In genomic region chrX:73998911-73999869, GRCm38 (mm10) we compare ENCODE assay signal across 8 mouse cellular contexts. TPM values are rescaled to one million over a fixed set of nuclear protein-coding genes. Genes with fewer than 3 reads are reported as not detected.
DNase-seq lines count a peak whose midpoint lies in the region; ATAC-seq and TF ChIP-seq lines count a peak whose summit lies in the region.

No protein-coding gene starts in this region.

- H3K27me3 ChIP-seq in heart, postnatal 0 days (ENCODE audit: control insufficient read depth, insufficient read depth, low read length) = no peaks in the 10 kb centered on the region

- no peak; the same call in 1 of the 2 replicates for TF ChIP-seq POLR2A in embryonic fibroblast, embryonic 13.5 days (IDR thresholded peaks at IDR 0.05; ENCODE audit: low read depth, low read length)

- peak; percentile 39 for DNase-seq in A20 (ENCODE audit: low read depth, low spot score)
- peak; percentile 66 for DNase-seq in Muller cell, postnatal 12 days (ENCODE audit: inconsistent ontology term)
- peak; percentile 46 for DNase-seq in heart, postnatal 0 days (ENCODE audit: low spot score)
- peak; percentile 45 for DNase-seq in layer of hippocampus, adult 9-10 months (ENCODE audit: low spot score)
- DNase-seq in lung, postnatal 10 days = peak; percentile 51
- peak; percentile 23 for DNase-seq in right cerebral cortex, postnatal 25 days
- no peak for DNase-seq in natural killer cell, adult 2 months (ENCODE audit: low spot score in 2 of 2)

- no peak overlapping the region for H3K4me2 ChIP-seq in heart, postnatal 0 days (ENCODE audit: low read depth, low read length)

- no peaks in the 10 kb centered on the region; the same call in 1 of the 2 replicates for H3K4me1 ChIP-seq in embryonic fibroblast, embryonic 13.5 days (ENCODE audit: control insufficient read depth, insufficient read depth, low read length)
- H3K4me1 ChIP-seq in heart, postnatal 0 days (ENCODE audit: control insufficient read depth, insufficient read depth) = no peaks in the 10 kb centered on the region

- H3K9me3 ChIP-seq in heart, postnatal 0 days (replicated peaks; ENCODE audit: control insufficient read depth, low read length) = no peaks in the 10 kb centered on the region

- no peak overlapping the region for H3K9ac ChIP-seq in heart, postnatal 0 days (replicated peaks; ENCODE audit: low read depth, low read length)

- H3K27ac ChIP-seq in embryonic fibroblast, embryonic 13.5 days (ENCODE audit: insufficient read depth, low read length) = peak overlapping the region; percentile 97
- H3K27ac ChIP-seq in heart, postnatal 0 days (ENCODE audit: low read depth) = no peak overlapping the region

- H3K4me3 ChIP-seq in embryonic fibroblast, embryonic 13.5 days (ENCODE audit: insufficient read depth, low read length) = no peak overlapping the region
- H3K4me3 ChIP-seq in heart, postnatal 0 days (ENCODE audit: low read depth, low read length) = no peak overlapping the region

- TF ChIP-seq CTCF in embryonic fibroblast, embryonic 13.5 days (IDR thresholded peaks at IDR 0.05; ENCODE audit: borderline replicate concordance, insufficient read depth, low read length) = no peak
- no peak for TF ChIP-seq CTCF in heart, postnatal 0 days (IDR thresholded peaks at IDR 0.05; ENCODE audit: low read depth)

- TF ChIP-seq EP300 in heart, postnatal 0 days (IDR thresholded peaks at IDR 0.05; ENCODE audit: low read depth) = no peak

- no peaks in the 10 kb centered on the region for H3K36me3 ChIP-seq in heart, postnatal 0 days (replicated peaks; ENCODE audit: control insufficient read depth, insufficient read depth, low read length)

- WGBS in heart, postnatal 0 days = 25% methylated on average over 8 of the region's 8 CpGs

- ATAC-seq in heart, postnatal 0 days (ENCODE audit: insufficient read depth, low read depth) = no peak

RNA-seq across cellular contexts. Expression of gene Irak1, which starts 24.5 kb away (rescaled TPM):
- polyA plus RNA-seq in embryonic fibroblast, embryonic 13.5 days (2011; ENCODE audit: insufficient read length, low read depth, missing spikeins) = 61.2 and 68.2 TPM in 2 replicates
- 46.9 and 94.8 TPM in 2 replicates for total RNA-seq in heart, postnatal 0 days (2014; rRNA removed; ENCODE audit: low replicate concordance)
- polyA plus RNA-seq in heart, postnatal 0 days (2015; fragmentation: Nextera tagmentation; extraction: Ambion mirVana) = 31.7 and 35.3 TPM in 2 replicates

RNA-seq across cellular contexts. Expression of gene Hcfc1, which starts 33.0 kb away (rescaled TPM):
- polyA plus RNA-seq in embryonic fibroblast, embryonic 13.5 days (2011; ENCODE audit: insufficient read length, low read depth, missing spikeins) = 61.4 and 65.6 TPM in 2 replicates
- 70.4 and 81.6 TPM in 2 replicates for total RNA-seq in heart, postnatal 0 days (2014; rRNA removed; ENCODE audit: low replicate concordance)
- 13.2 and 17.6 TPM in 2 replicates for polyA plus RNA-seq in heart, postnatal 0 days (2015; fragmentation: Nextera tagmentation; extraction: Ambion mirVana)

Comparison
In these comparisons a context has a peak if more than half of its experiments do, and no peak if none do; other contexts are left out.
1. DNase-seq: peak in A20 (single experiment), Muller cell, postnatal 12 days (single experiment), heart, postnatal 0 days (single experiment), layer of hippocampus, adult 9-10 months (single experiment), lung, postnatal 10 days (single experiment) and right cerebral cortex, postnatal 25 days (single experiment); none in natural killer cell, adult 2 months (0 of 2).